Mouse (Mus musculus) liver, embryonic 13.5 days (tissue): ENCODE data around the gene Nhs. TPM values are rescaled to one million over a fixed set of nuclear protein-coding genes. Genes with fewer than 3 reads are reported as not detected.

Experiments
- ATAC-seq: fragments of 200-750 bp; cut with Nextera tagmentation; 2 replicates; pipeline ENCODE4 v1.8.0; 2017; ENCODE audit warnings: low read depth, mild to moderate bottlenecking, moderate number of reproducible peaks, moderate library complexity
- DNase-seq: peaks from one replicate; pipeline ENCODE4 v3.0.0; 2022
- H3K27ac ChIP-seq: fragments of 300-500 bp; sonication (generic); 2 replicates; pipeline ENCODE4 v1.5.1; 2015; ENCODE audit warnings: moderate library complexity, mild to moderate bottlenecking, inconsistent platforms
- H3K27me3 ChIP-seq: fragments of 300-500 bp; sonication (generic); 2 replicates; pipeline ENCODE4 v1.6.1; 2015; ENCODE audit warnings: mild to moderate bottlenecking, inconsistent platforms
- H3K36me3 ChIP-seq: fragments of 300-500 bp; sonication (generic); 2 replicates; pipeline ENCODE4 v1.6.1; 2015; ENCODE audit warnings: mild to moderate bottlenecking, inconsistent platforms
- H3K4me1 ChIP-seq: fragments of 300-500 bp; sonication (generic); replicated peaks from 2 replicates; pipeline ENCODE4 v1.6.1; 2015; ENCODE audit warnings: inconsistent platforms
- H3K4me2 ChIP-seq: fragments of 300-500 bp; sonication (generic); 2 replicates; pipeline ENCODE4 v1.6.1; 2015; ENCODE audit warnings: inconsistent platforms, mild to moderate bottlenecking, moderate library complexity
- H3K4me3 ChIP-seq: fragments of 300-500 bp; sonication (generic); replicated peaks from 2 replicates; pipeline ENCODE4 v1.5.1; 2015; ENCODE audit warnings: mild to moderate bottlenecking, inconsistent platforms
- H3K9ac ChIP-seq: fragments of 300-500 bp; sonication (generic); 2 replicates; pipeline ENCODE4 v1.6.1; 2015; ENCODE audit warnings: mild to moderate bottlenecking, inconsistent platforms
- H3K9me3 ChIP-seq: fragments of 300-500 bp; sonication (generic); replicated peaks from 2 replicates; pipeline ENCODE4 v1.6.1; 2016; ENCODE audit warnings: inconsistent platforms
- WGBS: fragments of 180-500 bp; shearing (Covaris S2); methylation state at CpG from one replicate; pipeline ENCODE4 v1.1.7; 2015; ENCODE audit not compliant: insufficient replicate concordance; 5-methylcytosine and 5-hydroxymethylcytosine counted together
- polyA plus RNA-seq: library from polyadenylated mRNA; unstranded; fragments of >200 nt; fragmentation: Nextera tagmentation; extraction: Ambion mirVana; gene quantifications from 2 replicates; pipeline ENCODE4 v1.2.1, GENCODE M21; 2015

Gene Nhs
- polyA plus RNA-seq, 1 experiment from 2014 or later, result 0.09 TPM

GRCm38 (mm10) chrX:161926683-161927053 is 232.9 kb downstream of the Nhs start:
- H3K36me3 ChIP-seq, result no peaks in the 10 kb centered on the region
- H3K9ac ChIP-seq, result no peak overlapping the region
- ATAC-seq (no peak), DNase-seq (no peak)
- no peak overlapping the region for H3K4me3 ChIP-seq
- H3K4me2 ChIP-seq, result no peak overlapping the region
- no peaks in the 10 kb centered on the region for H3K4me1 ChIP-seq
- H3K9me3 ChIP-seq, result no peaks in the 10 kb centered on the region
- H3K27ac ChIP-seq, result no peak overlapping the region
- peaks cover 10% of the 10 kb centered on the region; the same call in 1 of the 2 replicates for H3K27me3 ChIP-seq

DNA sequence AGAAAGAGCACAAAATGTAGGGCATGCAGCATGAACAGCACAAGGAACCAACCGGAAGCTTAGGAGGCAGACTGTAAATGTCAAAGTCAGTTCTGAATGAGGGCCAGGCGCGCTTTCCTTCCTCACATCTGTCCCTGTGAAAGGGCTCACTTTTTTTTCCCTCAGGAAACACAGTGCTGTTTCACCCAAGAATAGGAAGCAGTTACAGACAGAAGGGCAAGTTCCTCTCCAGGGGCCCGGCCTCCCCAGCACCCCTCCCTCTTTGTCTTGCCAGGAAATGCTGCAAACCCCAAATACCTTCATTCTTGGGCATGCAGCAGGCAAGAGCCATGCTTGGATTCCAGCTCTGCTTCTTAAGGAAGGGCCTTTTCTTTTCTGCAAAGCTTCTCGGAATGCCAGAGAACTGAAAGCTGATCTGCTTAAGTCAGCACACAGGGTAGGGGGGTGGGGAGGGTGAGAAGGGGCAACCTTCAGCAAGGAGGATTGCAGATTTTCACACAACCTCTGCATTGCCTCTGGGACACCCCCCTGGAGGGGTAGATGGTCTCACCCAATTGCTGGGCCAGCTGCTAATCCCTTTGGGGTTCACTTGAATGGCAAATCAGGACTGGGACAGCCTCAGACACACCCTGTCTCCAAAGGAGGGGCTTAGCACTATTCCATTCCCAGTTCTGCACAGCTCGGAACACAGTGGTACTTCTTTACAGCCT is 233.4 kb downstream of the Nhs start:
- DNase-seq (no peak), ATAC-seq (no peak)
- peaks cover 10% of the 10 kb centered on the region; the same call in 1 of the 2 replicates for H3K27me3 ChIP-seq
- no peaks in the 10 kb centered on the region for H3K36me3 ChIP-seq
- no peak overlapping the region for H3K4me2 ChIP-seq
- H3K4me3 ChIP-seq, result no peak overlapping the region
- H3K27ac ChIP-seq, result no peak overlapping the region
- H3K9me3 ChIP-seq, result no peaks in the 10 kb centered on the region
- no peak overlapping the region for H3K9ac ChIP-seq
- WGBS, result 24% methylated on average over 6 of the region's 6 CpGs
- H3K4me1 ChIP-seq, result no peaks in the 10 kb centered on the region

DNA sequence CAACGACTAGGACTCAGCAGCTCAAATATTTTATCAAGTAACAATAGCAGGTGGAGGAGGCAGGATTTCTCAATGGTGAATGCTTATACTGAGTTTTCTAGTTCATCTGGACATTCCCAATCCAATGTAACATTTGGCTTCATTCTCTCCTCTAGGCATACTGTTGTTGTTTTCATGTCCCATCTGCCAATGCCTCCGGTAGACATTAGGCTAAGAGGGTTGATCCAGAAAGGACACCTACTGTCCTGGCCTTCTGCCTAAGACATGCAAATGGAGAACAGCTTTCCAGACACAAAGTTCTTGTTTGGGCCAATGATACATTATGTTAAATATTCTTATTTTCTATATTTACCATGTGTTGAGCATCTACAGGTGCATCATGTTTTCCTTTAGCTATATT is 236.9 kb downstream of the Nhs start:
- H3K36me3 ChIP-seq, result no peaks in the 10 kb centered on the region
- ATAC-seq, result no peak
- no peak overlapping the region for H3K9ac ChIP-seq
- no peaks in the 10 kb centered on the region for H3K9me3 ChIP-seq
- H3K27me3 ChIP-seq, result peaks cover 10% of the 10 kb centered on the region; the same call in 1 of the 2 replicates
- H3K27ac ChIP-seq, result no peak overlapping the region
- H3K4me1 ChIP-seq, result no peaks in the 10 kb centered on the region
- no peak overlapping the region for H3K4me3 ChIP-seq
- no peak overlapping the region for H3K4me2 ChIP-seq
- 60% methylated on average over 2 of the region's 2 CpGs for WGBS
- DNase-seq, result no peak

GRCm38 (mm10) chrX:161921581-161921980 is 237.9 kb downstream of the Nhs start:
- Histone ChIP-seq H3K4me3 (no peak overlapping the region), H3K27ac (no peak overlapping the region), H3K4me2 (no peak overlapping the region), H3K27me3 (peaks cover 10% of the 10 kb centered on the region; the same call in 1 of the 2 replicates), H3K9ac (no peak overlapping the region), H3K4me1 (no peaks in the 10 kb centered on the region), H3K36me3 (no peaks in the 10 kb centered on the region), H3K9me3 (no peaks in the 10 kb centered on the region)
- no peak for DNase-seq
- WGBS, result 55% methylated on average over 1 of the region's 1 CpGs
- no peak for ATAC-seq

GRCm38 (mm10) chrX:161909963-161910362 is 249.6 kb downstream of the Nhs start:
- DNase-seq, result no peak
- 43% methylated on average over 4 of the region's 4 CpGs for WGBS

GRCm38 (mm10) chrX:161908652-161909403 is 250.7 kb downstream of the Nhs start:
- WGBS, result 17% methylated on average over 48 of the region's 48 CpGs
- no peak for DNase-seq
- peaks cover 45% of the 10 kb centered on the region for H3K27me3 ChIP-seq

More at GRCm38 (mm10) chrX:161909963-161910362, 249.6 kb downstream of the Nhs start:
- no peak overlapping the region for H3K4me2 ChIP-seq
- no peak overlapping the region for H3K27ac ChIP-seq
- peaks cover 45% of the 10 kb centered on the region for H3K27me3 ChIP-seq
- no peaks in the 10 kb centered on the region for H3K4me1 ChIP-seq
- H3K9ac ChIP-seq, result no peak overlapping the region
- no peaks in the 10 kb centered on the region for H3K9me3 ChIP-seq
- no peak for ATAC-seq
- no peaks in the 10 kb centered on the region for H3K36me3 ChIP-seq
- H3K4me3 ChIP-seq, result no peak overlapping the region

GRCm38 (mm10) chrX:161907595-161908592 is 251.6 kb downstream of the Nhs start:
- H3K36me3 ChIP-seq, result no peaks in the 10 kb centered on the region
- H3K4me1 ChIP-seq, result no peaks in the 10 kb centered on the region
- H3K4me2 ChIP-seq, result peak overlapping the region; percentile 49
- no peak overlapping the region for H3K27ac ChIP-seq
- H3K27me3 ChIP-seq, result peaks cover 45% of the 10 kb centered on the region
- no peak for DNase-seq
- H3K9ac ChIP-seq, result no peak overlapping the region
- ATAC-seq, result no peak
- WGBS, result 23% methylated on average over 49 of the region's 53 CpGs
- peak overlapping the region; percentile 18; the same call in 1 of the 2 replicates for H3K4me3 ChIP-seq
- no peaks in the 10 kb centered on the region for H3K9me3 ChIP-seq

More at GRCm38 (mm10) chrX:161908652-161909403, 250.7 kb downstream of the Nhs start:
- H3K36me3 ChIP-seq, result no peaks in the 10 kb centered on the region
- H3K4me2 ChIP-seq, result peak overlapping the region; percentile 49
- no peak for ATAC-seq
- peak overlapping the region; percentile 18; the same call in 1 of the 2 replicates for H3K4me3 ChIP-seq
- H3K9me3 ChIP-seq, result no peaks in the 10 kb centered on the region
- H3K9ac ChIP-seq, result no peak overlapping the region
- H3K27ac ChIP-seq, result no peak overlapping the region
- no peaks in the 10 kb centered on the region for H3K4me1 ChIP-seq

GRCm38 (mm10) chrX:161894442-161894841 is 265.1 kb downstream of the Nhs start:
- Histone ChIP-seq H3K36me3 (no peaks in the 10 kb centered on the region), H3K9ac (no peak overlapping the region), H3K4me3 (no peak overlapping the region), H3K4me2 (no peak overlapping the region), H3K27ac (no peak overlapping the region), H3K9me3 (no peaks in the 10 kb centered on the region), H3K27me3 (peaks cover 4% of the 10 kb centered on the region; the same call in 1 of the 2 replicates), H3K4me1 (no peaks in the 10 kb centered on the region)
- DNase-seq (no peak), ATAC-seq (no peak)
- 29% methylated on average over 2 of the region's 2 CpGs for WGBS

DNA sequence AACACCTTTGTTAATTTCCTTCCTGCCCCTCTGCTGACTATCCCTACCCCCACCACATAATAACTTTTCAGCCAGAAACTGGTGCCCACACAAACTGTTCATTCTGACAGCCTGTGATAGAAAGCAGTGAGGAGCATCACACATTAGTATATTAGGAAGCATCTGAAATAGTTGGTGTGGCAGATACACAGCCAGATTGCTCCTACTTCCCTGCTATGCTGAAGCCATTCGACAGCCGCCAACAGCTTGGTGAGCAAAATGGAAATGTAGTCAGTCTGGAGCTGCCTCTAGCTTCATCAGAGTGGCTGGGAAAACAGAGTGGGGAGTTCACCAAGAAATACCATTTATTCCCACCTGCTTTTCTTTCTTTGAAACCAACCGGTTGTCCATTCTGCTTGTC is 275.9 kb downstream of the Nhs start:
- H3K27ac ChIP-seq, result no peak overlapping the region
- ATAC-seq, result no peak
- H3K9me3 ChIP-seq, result no peaks in the 10 kb centered on the region
- 77% methylated on average over 3 of the region's 3 CpGs for WGBS
- no peaks in the 10 kb centered on the region for H3K4me1 ChIP-seq
- H3K9ac ChIP-seq, result no peak overlapping the region
- H3K36me3 ChIP-seq, result no peaks in the 10 kb centered on the region
- no peaks in the 10 kb centered on the region for H3K27me3 ChIP-seq
- no peak overlapping the region for H3K4me3 ChIP-seq
- no peak for DNase-seq
- no peak overlapping the region for H3K4me2 ChIP-seq

GRCm38 (mm10) chrX:161877123-161877522 is 282.4 kb downstream of the Nhs start:
- H3K4me3 ChIP-seq, result no peak overlapping the region
- H3K27ac ChIP-seq, result no peak overlapping the region
- peaks cover 2% of the 10 kb centered on the region; the same call in 1 of the 2 replicates for H3K27me3 ChIP-seq
- no peaks in the 10 kb centered on the region for H3K36me3 ChIP-seq
- no peak overlapping the region for H3K4me2 ChIP-seq
- H3K9ac ChIP-seq, result no peak overlapping the region
- DNase-seq (no peak), ATAC-seq (no peak)
- H3K4me1 ChIP-seq, result no peaks in the 10 kb centered on the region
- WGBS, result 60% methylated on average over 1 of the region's 1 CpGs
- no peaks in the 10 kb centered on the region for H3K9me3 ChIP-seq

DNA sequence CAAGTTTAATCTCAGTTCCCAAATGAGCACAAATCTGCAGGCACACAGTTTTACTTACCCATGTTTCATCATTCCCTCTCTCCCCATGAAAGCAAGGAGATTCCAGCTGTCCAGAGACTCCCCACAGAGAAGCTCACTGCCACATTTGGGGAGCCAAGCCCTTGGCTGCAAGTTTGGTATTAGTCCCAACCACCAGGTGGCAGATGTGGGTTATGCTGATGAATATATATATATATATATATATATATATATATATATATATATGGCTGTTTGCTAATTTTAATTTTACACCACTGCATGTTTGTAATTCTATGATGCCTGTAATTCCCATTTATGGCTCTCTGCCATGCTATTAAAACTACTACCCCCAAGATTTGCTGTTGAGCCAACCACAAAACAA is 286.0 kb downstream of the Nhs start:
- Histone ChIP-seq H3K4me2 (no peak overlapping the region), H3K36me3 (no peaks in the 10 kb centered on the region), H3K4me1 (no peaks in the 10 kb centered on the region), H3K4me3 (no peak overlapping the region), H3K27me3 (peaks cover 2% of the 10 kb centered on the region; the same call in 1 of the 2 replicates), H3K9me3 (no peaks in the 10 kb centered on the region), H3K27ac (no peak overlapping the region), H3K9ac (no peak overlapping the region)
- no peak for ATAC-seq
- no peak for DNase-seq
